Mouse (Mus musculus) spleen, postnatal 4 days (tissue): ENCODE data around the gene Nfkb1.

Experiments
- DNase-seq, 2 experiments: peaks; one replicate each; pipeline ENCODE4 v3.0.0; 2022; ENCODE audit warnings: low spot score in 2 of 2

The Nfkb1 gene

GRCm38 (mm10) chr3:135586060-135586459 lies 105.3 kb downstream of the Nfkb1 start:
- no peak for DNase-seq

- no peak for DNase-seq
Measured at GRCm38 (mm10) chr3:135585482-135585881, 105.9 kb downstream of the Nfkb1 start.

- DNase-seq: no peak
Measured at GRCm38 (mm10) chr3:135582246-135582645, 109.1 kb downstream of the Nfkb1 start.

GRCm38 (mm10) chr3:135581606-135582117 lies 109.7 kb downstream of the Nfkb1 start:
- DNase-seq: no peak

- peak in 1 of 2 experiments; percentile 31 for DNase-seq
Measured at GRCm38 (mm10) chr3:135580439-135581275, 110.7 kb downstream of the Nfkb1 start.

GRCm38 (mm10) chr3:135579179-135579578 lies 112.2 kb downstream of the Nfkb1 start:
- no peak for DNase-seq

- no peak for DNase-seq
Measured at GRCm38 (mm10) chr3:135578588-135579140, 112.7 kb downstream of the Nfkb1 start.

GRCm38 (mm10) chr3:135575126-135575525 lies 116.2 kb downstream of the Nfkb1 start:
- no peak for DNase-seq

- DNase-seq: no peak
Measured at GRCm38 (mm10) chr3:135573051-135573450, 118.3 kb downstream of the Nfkb1 start.

- no peak for DNase-seq
Measured at GRCm38 (mm10) chr3:135571540-135571939, 119.8 kb downstream of the Nfkb1 start.

- no peak for DNase-seq
Measured at GRCm38 (mm10) chr3:135568633-135569032, 122.7 kb downstream of the Nfkb1 start.

GRCm38 (mm10) chr3:135567888-135568287 lies 123.5 kb downstream of the Nfkb1 start:
- DNase-seq: no peak

GRCm38 (mm10) chr3:135565306-135565705 lies 126.0 kb downstream of the Nfkb1 start:
- peak in 1 of 2 experiments; percentile 40 for DNase-seq

- no peak for DNase-seq
Measured at GRCm38 (mm10) chr3:135564706-135565105, 126.6 kb downstream of the Nfkb1 start.

GRCm38 (mm10) chr3:135563163-135563689 lies 128.1 kb downstream of the Nfkb1 start:
- DNase-seq: no peak

- DNase-seq: no peak
Measured at GRCm38 (mm10) chr3:135562036-135562435, 129.3 kb downstream of the Nfkb1 start.

GRCm38 (mm10) chr3:135556851-135557662 lies 134.3 kb downstream of the Nfkb1 start:
- DNase-seq: no peak

- no peak for DNase-seq
Measured at GRCm38 (mm10) chr3:135556052-135556587, 135.2 kb downstream of the Nfkb1 start.

- DNase-seq: no peak
Measured at GRCm38 (mm10) chr3:135555192-135555591, 136.2 kb downstream of the Nfkb1 start.

- no peak for DNase-seq
Measured at GRCm38 (mm10) chr3:135552874-135553273, 138.5 kb downstream of the Nfkb1 start.

- DNase-seq: no peak
Measured at GRCm38 (mm10) chr3:135547298-135547697, 144.0 kb downstream of the Nfkb1 start.
